Mouse (Mus musculus) right cerebral cortex, postnatal 25 days (tissue): ENCODE measurements at regions not wholly inside any gene's neighbourhood (a gene's known extent, or its start where the extent isn't known, plus 50 kb on each side); places are given as distances from the start of the nearest gene placed in this dataset.
A peak's percentile ranks its signal among the peaks of the same experiment; 100 is the strongest.

Source experiments
- DNase-seq: peaks from one replicate; pipeline ENCODE4 v3.0.0; 2022

GRCm38 (mm10) chr8:96680416-96681027, 792.2 kb upstream of the Got2 start:
- peak; percentile 5 for DNase-seq

GRCm38 (mm10) chr8:96679510-96679909, 791.2 kb upstream of the Got2 start:
- DNase-seq = no peak

DNA sequence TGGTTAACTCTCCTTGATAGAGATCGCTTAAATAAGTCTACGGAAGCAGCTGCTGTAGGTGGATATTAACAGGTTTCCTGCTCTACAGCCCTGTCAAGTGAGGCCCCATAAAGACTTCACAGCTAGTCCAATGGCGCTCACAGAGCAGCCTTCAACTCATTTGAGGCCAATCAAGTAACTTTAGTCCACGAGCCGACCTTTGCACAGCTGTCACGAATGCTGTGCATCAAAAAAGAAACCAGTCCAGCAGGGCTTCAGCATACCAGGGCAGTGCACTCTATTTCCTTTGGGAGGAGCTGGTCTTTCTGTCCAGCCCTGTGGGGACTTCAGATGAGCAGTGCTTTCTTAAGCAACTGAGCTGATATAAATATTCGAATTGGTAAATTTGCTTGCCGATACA, 786.4 kb upstream of the Got2 start:
- no peak for DNase-seq

DNA sequence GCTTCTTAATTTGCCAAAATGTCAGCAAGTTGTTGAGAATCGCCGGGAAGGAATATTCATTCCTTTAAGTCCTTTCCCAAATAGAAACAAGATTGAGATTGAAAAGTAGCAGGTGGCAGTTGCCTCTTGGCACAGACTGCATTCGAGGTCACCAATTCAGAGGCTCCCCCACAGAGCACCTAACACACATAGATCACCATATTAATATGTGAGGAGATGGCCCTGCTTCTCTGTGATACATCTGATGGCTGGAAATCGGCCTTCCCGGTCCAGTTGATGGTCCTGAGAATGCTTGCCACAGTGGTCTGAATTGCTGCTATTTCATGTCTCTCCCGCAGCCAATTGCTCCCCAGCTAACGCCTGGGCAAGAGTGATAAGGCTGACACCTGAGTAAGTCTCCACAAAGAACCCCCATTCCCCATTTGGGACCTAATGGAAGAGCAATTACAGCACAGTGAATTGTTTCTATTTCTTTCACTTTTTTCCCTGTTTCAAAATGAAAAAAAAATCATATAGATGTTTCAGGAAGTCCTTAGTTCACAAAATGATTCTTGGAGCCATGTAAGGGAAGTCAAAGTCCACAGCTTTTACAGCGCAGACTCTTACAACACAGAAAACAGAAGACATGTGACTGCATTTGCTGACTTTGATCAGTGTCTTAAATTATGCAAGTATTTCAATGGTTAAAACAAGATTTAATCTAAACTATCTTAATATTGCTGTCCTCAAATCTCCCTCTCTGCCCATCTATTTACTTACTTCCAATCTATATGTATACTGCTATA, 768.3 kb upstream of the Got2 start:
- DNase-seq = no peak

DNA sequence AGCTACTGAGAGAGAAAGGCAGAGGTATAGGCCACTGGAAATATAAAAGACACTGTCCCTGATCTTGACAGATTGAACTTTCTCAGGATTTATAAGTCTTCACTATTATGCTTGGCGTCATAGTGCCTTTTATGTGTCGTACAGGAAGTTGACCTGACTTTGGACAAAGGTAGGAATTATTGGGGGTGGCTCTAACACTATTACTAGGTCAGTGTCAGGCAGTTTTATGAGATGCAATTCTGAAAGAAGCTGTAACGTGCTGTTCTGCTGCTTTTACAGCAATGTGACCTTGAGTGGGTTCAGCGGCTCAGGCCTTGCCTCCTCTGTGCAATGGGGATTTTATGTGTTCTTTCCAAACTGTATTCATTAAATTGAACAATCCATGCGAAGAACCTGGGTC, 759.4 kb upstream of the Got2 start:
- DNase-seq = no peak
